Mouse (Mus musculus): ENCODE results near the gene Gm45837. TPM values are rescaled to one million over a fixed set of nuclear protein-coding genes. Genes with fewer than 3 reads are reported as not detected.
A peak's percentile ranks its signal among the peaks of the same experiment; 100 is the strongest.

Gene Gm45837
- polyA plus RNA-seq, 1 experiment from 2014 or later: not detected

DNA sequence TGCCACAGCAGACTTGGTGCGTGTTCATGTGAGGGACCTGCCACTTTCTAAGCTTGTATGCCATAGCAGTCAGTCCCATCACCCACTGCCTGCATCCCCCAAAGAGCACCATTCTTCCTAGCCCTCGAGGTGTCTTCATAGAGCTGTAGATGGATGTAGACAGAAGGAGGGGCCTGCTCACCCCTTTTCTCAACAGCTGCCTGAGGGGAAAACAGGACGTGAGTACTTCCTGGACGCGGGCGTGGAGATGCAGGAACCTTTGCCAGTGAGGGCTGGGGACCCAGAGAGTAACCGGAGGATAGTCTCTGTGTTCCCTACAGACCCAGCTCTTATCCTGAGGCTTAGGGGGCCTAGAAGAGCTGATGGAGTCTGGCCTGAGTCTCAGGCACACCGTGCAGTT is 47.1 kb downstream of the Gm45837 start:
- Histone ChIP-seq H3K4me1 (replicated peaks; ENCODE audit: control insufficient read depth, insufficient read depth, low read length) (peaks cover 31% of the 10 kb centered on the region), H3K36me3 (ENCODE audit: control insufficient read depth, insufficient read depth) (no peaks in the 10 kb centered on the region), H3K9ac (replicated peaks; ENCODE audit: low read depth, low read length) (no peak overlapping the region), H3K27ac (ENCODE audit: low read length) (no peak overlapping the region), H3K27me3 (replicated peaks; ENCODE audit: control insufficient read depth, insufficient read depth, low read length) (no peaks in the 10 kb centered on the region), H3K4me3 (replicated peaks; ENCODE audit: low read length) (no peak overlapping the region), H3K9me3 (ENCODE audit: control insufficient read depth, low read length) (no peaks in the 10 kb centered on the region), H3K4me2 (ENCODE audit: low read length) (no peak overlapping the region)
- no peak for ATAC-seq
- 67% methylated on average over 8 of the region's 8 CpGs for WGBS

DNA sequence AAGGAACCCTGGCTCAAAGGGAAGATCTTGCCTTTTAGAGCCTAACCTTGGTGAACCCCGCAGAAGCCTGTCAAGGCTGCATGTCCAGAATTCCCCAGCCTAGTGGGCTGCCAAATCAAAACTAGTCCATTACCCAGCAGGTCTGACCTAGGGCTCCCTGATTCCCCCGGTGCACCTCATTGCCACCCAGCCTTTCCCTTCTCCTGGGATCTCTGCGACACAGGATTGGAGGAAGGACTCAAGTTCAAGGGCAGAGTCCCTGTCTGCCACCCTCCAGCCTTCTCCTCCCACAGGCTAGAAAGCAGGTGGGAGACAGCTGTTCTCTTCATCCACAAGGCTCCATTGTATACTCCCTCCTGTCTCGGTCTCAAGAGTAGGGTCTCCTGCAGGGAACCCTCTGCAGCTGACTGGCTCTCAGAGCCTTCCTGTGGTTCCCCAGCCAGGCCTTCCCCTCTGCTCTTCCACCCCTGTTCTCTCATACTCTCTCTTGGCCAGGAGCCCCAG is 47.6 kb downstream of the Gm45837 start:
- H3K4me2 ChIP-seq (ENCODE audit: low read length): no peak overlapping the region
- H3K36me3 ChIP-seq (ENCODE audit: control insufficient read depth, insufficient read depth): no peaks in the 10 kb centered on the region
- no peak overlapping the region for H3K4me3 ChIP-seq (replicated peaks; ENCODE audit: low read length)
- H3K27ac ChIP-seq (ENCODE audit: low read length): no peak overlapping the region
- no peak overlapping the region for H3K9ac ChIP-seq (replicated peaks; ENCODE audit: low read depth, low read length)
- no peaks in the 10 kb centered on the region for H3K27me3 ChIP-seq (replicated peaks; ENCODE audit: control insufficient read depth, insufficient read depth, low read length)
- WGBS: 76% methylated on average over 4 of the region's 4 CpGs
- peaks cover 36% of the 10 kb centered on the region for H3K4me1 ChIP-seq (replicated peaks; ENCODE audit: control insufficient read depth, insufficient read depth, low read length)
- no peak for ATAC-seq
- H3K9me3 ChIP-seq (ENCODE audit: control insufficient read depth, low read length): no peaks in the 10 kb centered on the region

DNA sequence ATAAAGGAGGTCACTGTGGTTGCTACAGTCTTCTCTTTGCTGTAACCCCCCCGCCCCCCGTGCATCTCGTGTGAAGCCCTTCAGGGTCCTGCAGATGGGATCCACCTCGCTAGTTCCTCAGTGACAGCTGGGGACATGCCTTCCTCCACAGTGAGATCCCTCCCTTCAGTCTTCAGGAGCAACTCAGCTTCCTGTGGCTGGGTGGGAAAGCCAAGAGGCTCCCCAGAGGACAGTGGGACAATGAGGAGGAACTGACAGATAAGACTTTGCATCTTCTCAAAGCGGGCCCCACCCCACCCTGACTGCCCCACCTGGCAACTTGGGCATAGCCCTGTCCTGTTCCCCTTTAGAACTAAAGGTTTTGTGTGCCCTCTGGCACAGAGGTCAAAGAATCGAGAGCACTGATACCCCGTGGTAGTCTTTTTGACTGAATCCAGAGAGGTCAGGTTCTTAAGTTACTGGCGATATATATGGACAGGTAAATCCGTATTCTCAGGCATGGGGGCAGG is 48.7 kb downstream of the Gm45837 start:
- ATAC-seq: no peak
- Histone ChIP-seq H3K4me3 (replicated peaks; ENCODE audit: low read length) (no peak overlapping the region), H3K9me3 (ENCODE audit: control insufficient read depth, low read length) (no peaks in the 10 kb centered on the region), H3K4me2 (ENCODE audit: low read length) (no peak overlapping the region), H3K9ac (replicated peaks; ENCODE audit: low read depth, low read length) (no peak overlapping the region), H3K27ac (ENCODE audit: low read length) (no peak overlapping the region), H3K4me1 (replicated peaks; ENCODE audit: control insufficient read depth, insufficient read depth, low read length) (peaks cover 41% of the 10 kb centered on the region), H3K27me3 (replicated peaks; ENCODE audit: control insufficient read depth, insufficient read depth, low read length) (no peaks in the 10 kb centered on the region), H3K36me3 (ENCODE audit: control insufficient read depth, insufficient read depth) (no peaks in the 10 kb centered on the region)
- 85% methylated on average over 9 of the region's 9 CpGs for WGBS

GRCm38 (mm10) chr7:101459923-101460607 is 49.4 kb downstream of the Gm45837 start:
- Histone ChIP-seq H3K27me3 (replicated peaks; ENCODE audit: control insufficient read depth, insufficient read depth, low read length) (no peaks in the 10 kb centered on the region), H3K4me2 (ENCODE audit: low read length) (no peak overlapping the region), H3K27ac (ENCODE audit: low read length) (peak overlapping the region; percentile 60), H3K4me1 (replicated peaks; ENCODE audit: control insufficient read depth, insufficient read depth, low read length) (peaks cover 45% of the 10 kb centered on the region), H3K4me3 (replicated peaks; ENCODE audit: low read length) (no peak overlapping the region), H3K36me3 (ENCODE audit: control insufficient read depth, insufficient read depth) (no peaks in the 10 kb centered on the region), H3K9ac (replicated peaks; ENCODE audit: low read depth, low read length) (peak overlapping the region; percentile 22; the same call in 1 of the 2 replicates), H3K9me3 (ENCODE audit: control insufficient read depth, low read length) (no peaks in the 10 kb centered on the region)
- 54% methylated on average over 10 of the region's 10 CpGs for WGBS
- no peak for ATAC-seq

DNA sequence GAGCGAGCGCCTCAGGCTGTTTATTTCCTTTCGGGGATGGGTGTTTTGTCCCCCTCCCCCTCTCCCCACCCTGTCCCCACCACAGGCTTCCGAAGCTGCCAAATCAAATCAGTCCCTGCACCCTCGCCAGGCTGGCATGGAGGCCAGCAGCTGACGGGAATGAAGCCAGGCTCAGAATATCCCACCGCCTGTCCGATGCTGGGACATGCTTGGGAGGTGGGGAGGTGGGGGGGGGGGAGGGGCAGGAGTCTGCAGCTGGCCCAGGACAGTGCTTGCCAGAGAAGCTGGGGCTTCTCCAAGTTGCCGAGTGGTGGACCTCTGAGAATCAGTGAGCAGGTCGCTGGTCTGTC is 49.9 kb downstream of the Gm45837 start:
- H3K4me2 ChIP-seq (ENCODE audit: low read length): no peak overlapping the region
- H3K9ac ChIP-seq (replicated peaks; ENCODE audit: low read depth, low read length): peak overlapping the region; percentile 22; the same call in 1 of the 2 replicates
- no peaks in the 10 kb centered on the region for H3K36me3 ChIP-seq (ENCODE audit: control insufficient read depth, insufficient read depth)
- peaks cover 47% of the 10 kb centered on the region for H3K4me1 ChIP-seq (replicated peaks; ENCODE audit: control insufficient read depth, insufficient read depth, low read length)
- 17% methylated on average over 10 of the region's 10 CpGs for WGBS
- peak overlapping the region; percentile 27 for H3K27ac ChIP-seq (ENCODE audit: low read length)
- peak; percentile 68 for ATAC-seq
- H3K9me3 ChIP-seq (ENCODE audit: control insufficient read depth, low read length): no peaks in the 10 kb centered on the region
- no peaks in the 10 kb centered on the region for H3K27me3 ChIP-seq (replicated peaks; ENCODE audit: control insufficient read depth, insufficient read depth, low read length)
- H3K4me3 ChIP-seq (replicated peaks; ENCODE audit: low read length): no peak overlapping the region

DNA sequence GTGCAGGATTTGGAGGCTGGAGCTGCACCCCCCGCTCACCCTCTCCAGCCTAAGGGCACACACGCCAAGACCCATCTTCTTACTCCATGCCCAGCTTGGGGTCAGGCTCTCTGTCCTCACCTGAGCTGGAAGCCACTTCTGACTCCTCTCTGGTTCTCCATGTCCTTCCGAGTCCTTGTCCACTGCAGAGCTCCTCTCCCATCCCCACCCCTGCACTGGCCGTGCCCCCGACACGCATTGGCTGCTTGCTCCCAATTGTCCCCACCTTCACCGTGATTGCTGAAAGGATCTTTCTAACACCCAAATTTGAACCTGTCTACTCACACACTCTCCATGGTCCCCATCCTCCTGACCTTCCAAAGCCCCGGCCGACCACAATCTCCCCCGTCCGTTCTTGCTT is 50.9 kb downstream of the Gm45837 start:
- Histone ChIP-seq H3K9ac (replicated peaks; ENCODE audit: low read depth, low read length) (no peak overlapping the region), H3K27me3 (replicated peaks; ENCODE audit: control insufficient read depth, insufficient read depth, low read length) (no peaks in the 10 kb centered on the region), H3K4me2 (ENCODE audit: low read length) (no peak overlapping the region), H3K9me3 (ENCODE audit: control insufficient read depth, low read length) (no peaks in the 10 kb centered on the region), H3K4me3 (replicated peaks; ENCODE audit: low read length) (no peak overlapping the region), H3K4me1 (replicated peaks; ENCODE audit: control insufficient read depth, insufficient read depth, low read length) (peaks cover 49% of the 10 kb centered on the region), H3K36me3 (ENCODE audit: control insufficient read depth, insufficient read depth) (no peaks in the 10 kb centered on the region), H3K27ac (ENCODE audit: low read length) (no peak overlapping the region; the same call in 1 of the 2 replicates)
- ATAC-seq: no peak
- 76% methylated on average over 11 of the region's 11 CpGs for WGBS

DNA sequence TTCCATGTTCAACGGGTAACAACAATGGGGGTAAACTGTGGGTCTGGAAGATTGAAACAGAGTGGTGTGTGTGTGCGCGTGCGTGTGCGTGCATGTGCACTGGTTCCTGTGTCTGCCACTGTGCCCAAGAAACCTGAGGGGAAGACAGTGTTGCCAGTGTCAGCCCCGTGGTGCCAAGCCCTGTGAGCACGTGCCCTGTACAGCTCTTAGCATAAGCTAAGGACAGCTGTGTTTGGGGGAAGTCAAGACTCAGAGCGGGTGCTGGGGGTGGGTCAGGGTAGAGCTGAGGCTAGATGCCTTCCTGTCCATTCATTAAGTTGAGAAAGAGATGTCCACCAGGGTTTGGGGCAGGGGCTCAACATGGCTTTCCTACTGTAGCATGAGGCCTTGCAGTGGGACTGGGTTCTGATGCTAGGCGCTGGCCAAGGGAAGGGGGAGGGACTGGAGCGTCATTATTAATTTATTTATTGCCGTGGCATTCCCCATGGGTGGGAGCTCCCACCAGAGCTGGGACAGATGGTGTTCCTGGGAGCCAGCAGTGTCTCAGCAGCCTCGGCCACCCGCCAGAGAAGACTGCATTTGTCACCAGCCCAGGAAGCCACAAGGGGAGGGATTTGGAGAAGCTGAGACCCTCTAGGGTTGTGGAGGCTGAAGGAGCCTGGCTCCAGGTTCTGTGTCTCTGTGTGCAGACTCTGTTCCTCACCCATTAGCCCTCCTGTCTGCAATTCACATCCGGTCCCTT is 51.8 kb downstream of the Gm45837 start:
- peak overlapping the region; percentile 81 for H3K27ac ChIP-seq (ENCODE audit: low read length)
- H3K27me3 ChIP-seq (replicated peaks; ENCODE audit: control insufficient read depth, insufficient read depth, low read length): no peaks in the 10 kb centered on the region
- 66% methylated on average over 14 of the region's 14 CpGs for WGBS
- no peak overlapping the region for H3K9ac ChIP-seq (replicated peaks; ENCODE audit: low read depth, low read length)
- H3K4me3 ChIP-seq (replicated peaks; ENCODE audit: low read length): no peak overlapping the region
- no peaks in the 10 kb centered on the region for H3K9me3 ChIP-seq (ENCODE audit: control insufficient read depth, low read length)
- peak; percentile 69 for ATAC-seq
- H3K4me2 ChIP-seq (ENCODE audit: low read length): no peak overlapping the region
- H3K36me3 ChIP-seq (ENCODE audit: control insufficient read depth, insufficient read depth): no peaks in the 10 kb centered on the region
- peaks cover 56% of the 10 kb centered on the region for H3K4me1 ChIP-seq (replicated peaks; ENCODE audit: control insufficient read depth, insufficient read depth, low read length)

- no peaks in the 10 kb centered on the region for H3K9me3 ChIP-seq (ENCODE audit: control insufficient read depth, low read length)
- no peaks in the 10 kb centered on the region for H3K36me3 ChIP-seq (ENCODE audit: control insufficient read depth, insufficient read depth)
- no peak overlapping the region for H3K4me3 ChIP-seq (replicated peaks; ENCODE audit: low read length)
- H3K4me1 ChIP-seq (replicated peaks; ENCODE audit: control insufficient read depth, insufficient read depth, low read length): peaks cover 51% of the 10 kb centered on the region
- no peaks in the 10 kb centered on the region for H3K27me3 ChIP-seq (replicated peaks; ENCODE audit: control insufficient read depth, insufficient read depth, low read length)
- ATAC-seq: no peak
- 67% methylated on average over 11 of the region's 11 CpGs for WGBS
- H3K9ac ChIP-seq (replicated peaks; ENCODE audit: low read depth, low read length): no peak overlapping the region
- no peak overlapping the region for H3K4me2 ChIP-seq (ENCODE audit: low read length)
- H3K27ac ChIP-seq (ENCODE audit: low read length): no peak overlapping the region; the same call in 1 of the 2 replicates
Observed at GRCm38 (mm10) chr7:101463665-101464271, 53.1 kb downstream of the Gm45837 start.

DNA sequence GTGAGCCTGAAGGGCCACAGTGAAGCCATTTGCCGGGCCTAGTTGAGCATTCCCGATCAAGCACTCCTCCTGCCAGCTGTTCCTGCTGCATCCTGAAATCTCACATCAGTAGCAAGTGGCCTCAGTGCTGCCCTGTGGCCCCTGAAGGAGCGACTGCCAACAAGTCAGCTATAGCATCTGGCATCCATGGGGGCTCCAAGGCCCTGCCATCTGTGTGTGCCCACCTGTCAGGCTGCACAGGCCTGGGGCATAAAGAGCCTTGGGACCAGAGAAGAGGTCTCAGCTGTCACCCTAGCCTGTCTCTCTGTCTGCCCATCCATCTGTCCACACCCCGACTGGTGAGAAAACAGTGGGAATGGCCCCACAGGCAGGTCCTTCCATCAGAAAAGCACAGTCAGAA is 54.2 kb downstream of the Gm45837 start:
- H3K4me2 ChIP-seq (ENCODE audit: low read length): no peak overlapping the region
- H3K27ac ChIP-seq (ENCODE audit: low read length): no peak overlapping the region
- H3K4me1 ChIP-seq (replicated peaks; ENCODE audit: control insufficient read depth, insufficient read depth, low read length): peaks cover 48% of the 10 kb centered on the region
- WGBS: 66% methylated on average over 4 of the region's 4 CpGs
- no peak for ATAC-seq
- H3K27me3 ChIP-seq (replicated peaks; ENCODE audit: control insufficient read depth, insufficient read depth, low read length): no peaks in the 10 kb centered on the region
- H3K4me3 ChIP-seq (replicated peaks; ENCODE audit: low read length): no peak overlapping the region
- H3K36me3 ChIP-seq (ENCODE audit: control insufficient read depth, insufficient read depth): no peaks in the 10 kb centered on the region
- no peak overlapping the region for H3K9ac ChIP-seq (replicated peaks; ENCODE audit: low read depth, low read length)
- no peaks in the 10 kb centered on the region for H3K9me3 ChIP-seq (ENCODE audit: control insufficient read depth, low read length)

All from forebrain, embryonic 16.5 days (tissue).